Comparison of ENCODE assay signal across 28 mouse cellular contexts in genomic region chr5:13144733-13145457, GRCm38 (mm10). TPM values are rescaled to one million over a fixed set of nuclear protein-coding genes. Genes with fewer than 3 reads are reported as not detected.
DNase-seq lines count a peak whose midpoint lies in the region; ATAC-seq lines count a peak whose summit lies in the region.
"Had no signal": no experiment of that assay in that cellular context is flagged by ENCODE, and none has a peak within 500 bp of the region (broad histone marks: within the 10 kb centered on the region; RNA-seq: fewer than 3 reads in every experiment).

No protein-coding gene starts in this region.

- 13% methylated on average over 7 of the region's 7 CpGs for WGBS in kidney, embryonic 16.5 days
- WGBS in neural tube, embryonic 14.5 days = 4% methylated on average over 7 of the region's 7 CpGs

- no peaks in the 10 kb centered on the region for H3K36me3 ChIP-seq in kidney, embryonic 16.5 days (ENCODE audit: insufficient read depth, low read length)
- no peaks in the 10 kb centered on the region for H3K36me3 ChIP-seq in neural tube, embryonic 14.5 days (ENCODE audit: control insufficient read depth, insufficient read depth, low read length)
- H3K36me3 ChIP-seq: G1E; heart, embryonic 12.5 days; hindbrain, embryonic 13.5 days; limb, embryonic 13.5 days; liver, embryonic 12.5 days had no signal

- peak; percentile 69; the same call in 1 of the 2 replicates for ATAC-seq in kidney, embryonic 16.5 days (ENCODE audit: low FRiP score, low TSS enrichment)
- peak; percentile 90 for ATAC-seq in neural tube, embryonic 14.5 days (ENCODE audit: low read depth)
- ATAC-seq: forebrain, embryonic 16.5 days; intestine, postnatal 0 days; liver, embryonic 12.5 days; liver, postnatal 0 days had no signal

- H3K9ac ChIP-seq in kidney, embryonic 16.5 days (replicated peaks; ENCODE audit: low read length) = no peak overlapping the region
- no peak overlapping the region for H3K9ac ChIP-seq in neural tube, embryonic 14.5 days (replicated peaks; ENCODE audit: low read depth, low read length)
- H3K9ac ChIP-seq: heart, embryonic 12.5 days; hindbrain, embryonic 13.5 days; limb, embryonic 13.5 days; liver, embryonic 12.5 days; liver, postnatal 0 days had no signal

- no peak overlapping the region for H3K27ac ChIP-seq in kidney, embryonic 16.5 days (ENCODE audit: low read length)
- no peak overlapping the region for H3K27ac ChIP-seq in neural tube, embryonic 14.5 days (ENCODE audit: low read depth, low read length)
- H3K27ac ChIP-seq: heart, adult 2 months; hindbrain, embryonic 13.5 days; layer of hippocampus, adult 2 months; left cerebral cortex, adult 2 months; limb, embryonic 13.5 days; liver, embryonic 12.5 days had no signal

- H3K4me2 ChIP-seq in kidney, embryonic 16.5 days (replicated peaks; ENCODE audit: low read depth, low read length) = no peak overlapping the region
- H3K4me2 ChIP-seq in neural tube, embryonic 14.5 days (ENCODE audit: low read depth, low read length) = no peak overlapping the region
- H3K4me2 ChIP-seq: heart, embryonic 12.5 days; hindbrain, embryonic 13.5 days; limb, embryonic 13.5 days; liver, embryonic 12.5 days had no signal

- H3K9me3 ChIP-seq in kidney, embryonic 16.5 days (ENCODE audit: low read length) = no peaks in the 10 kb centered on the region
- no peaks in the 10 kb centered on the region for H3K9me3 ChIP-seq in neural tube, embryonic 14.5 days (ENCODE audit: control insufficient read depth, low read length)
- H3K9me3 ChIP-seq: G1E; heart, embryonic 12.5 days; hindbrain, embryonic 13.5 days; limb, embryonic 13.5 days; liver, embryonic 12.5 days; megakaryocyte, embryonic 14.5 days had no signal

- H3K4me3 ChIP-seq in kidney, embryonic 16.5 days (ENCODE audit: low read length) = no peak overlapping the region
- H3K4me3 ChIP-seq in neural tube, embryonic 14.5 days (ENCODE audit: low read depth, low read length) = no peak overlapping the region
- H3K4me3 ChIP-seq: heart, adult 2 months; heart, embryonic 12.5 days; hindbrain, embryonic 13.5 days; layer of hippocampus, adult 2 months; left cerebral cortex, adult 2 months; limb, embryonic 13.5 days; liver, embryonic 12.5 days; megakaryocyte, embryonic 14.5 days had no signal

- H3K4me1 ChIP-seq in kidney, embryonic 16.5 days (ENCODE audit: insufficient read depth, low read length) = peaks cover 4% of the 10 kb centered on the region; the same call in 1 of the 2 replicates
- H3K4me1 ChIP-seq in neural tube, embryonic 14.5 days (ENCODE audit: control insufficient read depth, insufficient read depth, low read length) = no peaks in the 10 kb centered on the region
- H3K4me1 ChIP-seq: hindbrain, embryonic 13.5 days; liver, embryonic 12.5 days; megakaryocyte, embryonic 14.5 days had no signal

- H3K27me3 ChIP-seq in kidney, embryonic 16.5 days (ENCODE audit: insufficient read depth, low read length) = no peaks in the 10 kb centered on the region
- H3K27me3 ChIP-seq in neural tube, embryonic 14.5 days (ENCODE audit: control insufficient read depth, insufficient read depth, low read length) = no peaks in the 10 kb centered on the region
- H3K27me3 ChIP-seq: heart, embryonic 12.5 days; hindbrain, embryonic 13.5 days; limb, embryonic 13.5 days; liver, embryonic 12.5 days; megakaryocyte, embryonic 14.5 days had no signal

- DNase-seq in embryo, embryonic 11 days = peak; percentile 22
- no peak for DNase-seq in embryo, embryonic 10 days (ENCODE audit: low spot score)
- no peak for DNase-seq in kidney, postnatal 25 days
- DNase-seq in hindlimb bud, embryonic 11.5 days (ENCODE audit: extremely low spot score, low read depth, low spot score) = peak; percentile 71
- no peak for DNase-seq in adrenal gland, adult 2 months
- DNase-seq: adrenal gland, postnatal 10 days; cerebellum, adult 9-10 months; cerebellum, postnatal 36 days; heart, adult 2 months; heart, postnatal 4 days; kidney, postnatal 36 days; liver, postnatal 0 days; lung, postnatal 4 days; midbrain, embryonic 14.5 days; right cerebral cortex, postnatal 4 days; thymus, postnatal 4 days had no signal

RNA-seq across cellular contexts. Expression of gene Sema3a, which starts 19.7 kb away (rescaled TPM):
- 24.1 and 25.1 TPM in 2 replicates for polyA plus RNA-seq in kidney, embryonic 16.5 days (2015; fragmentation: Nextera tagmentation; extraction: Ambion mirVana)
- 32.0 and 34.6 TPM in 2 replicates for polyA plus RNA-seq in neural tube, embryonic 14.5 days (2014; fragmentation: Nextera tagmentation; extraction: Ambion mirVana)
- under 1 TPM; 0.40 to 0.86 TPM for total RNA-seq in adrenal gland, adult 2 months (2021)
- 0.03 and 0.11 TPM in 2 replicates for polyA plus RNA-seq in adrenal gland, adult 2 months (2012; rRNA removed)
- polyA plus RNA-seq: G1E had no signal

Comparison
In these comparisons a context has a peak if more than half of its experiments do, and no peak if none do; other contexts are left out.
1. DNase-seq: peak in embryo, embryonic 11 days (single experiment) and hindlimb bud, embryonic 11.5 days (single experiment); none in embryo, embryonic 10 days (single experiment), kidney, postnatal 25 days (0 of 2) and adrenal gland, adult 2 months (single experiment).
2. RNA of gene Sema3a, which starts 19.7 kb away (polyA plus RNA-seq): 32.0 to 34.6 TPM in neural tube, embryonic 14.5 days and 24.1 to 25.1 TPM in kidney, embryonic 16.5 days; 0.03 to 0.11 TPM in adrenal gland, adult 2 months; every median in the first group is over 10 times any median in the second.